Mouse (Mus musculus): ENCODE data around the gene Rps3. TPM values are rescaled to one million over a fixed set of nuclear protein-coding genes. Genes with fewer than 3 reads are reported as not detected.
"Not testable (repeated sequence)": the region's sequence is repeated elsewhere in the genome, so short reads cannot be mapped to it uniquely, and the experiment has no call there.

Gene Rps3
- 386 and 397 TPM in 2 replicates for polyA plus RNA-seq (2012; rRNA removed)

- WGBS = under 1% methylated on average over 45 of the region's 45 CpGs
- peak; percentile 92 for DNase-seq (ENCODE audit: low read depth, low spot score)
Observed at GRCm38 (mm10) chr7:99483271-99483923, at the start of gene Rps3. Gene Rps3 (minus strand): TSS chr7:99483738.

- 28% methylated on average over 4 of the region's 4 CpGs for WGBS
- DNase-seq (ENCODE audit: low read depth, low spot score) = no peak
Observed at GRCm38 (mm10) chr7:99532526-99532925, 49.0 kb upstream of the Rps3 start.

GRCm38 (mm10) chr7:99531408-99531970 is 48.0 kb upstream of the Rps3 start:
- WGBS = 70% methylated on average over 3 of the region's 3 CpGs

GRCm38 (mm10) chr7:99529410-99529809 is 45.9 kb upstream of the Rps3 start:
- WGBS = 75% methylated on average over 5 of the region's 5 CpGs
- DNase-seq (ENCODE audit: low read depth, low spot score) = no peak

More at GRCm38 (mm10) chr7:99531408-99531970, 48.0 kb upstream of the Rps3 start:
- no peak for DNase-seq (ENCODE audit: low read depth, low spot score)

GRCm38 (mm10) chr7:99528547-99528946 is 45.0 kb upstream of the Rps3 start:
- DNase-seq (ENCODE audit: low read depth, low spot score) = no peak
- 49% methylated on average over 2 of the region's 2 CpGs for WGBS

- WGBS = 55% methylated on average over 1 of the region's 1 CpGs
- DNase-seq (ENCODE audit: low read depth, low spot score) = no peak
Observed at GRCm38 (mm10) chr7:99523837-99524236, 40.3 kb upstream of the Rps3 start.

- DNase-seq (ENCODE audit: low read depth, low spot score) = no peak
- 17% methylated on average over 8 of the region's 8 CpGs for WGBS
Observed at GRCm38 (mm10) chr7:99523121-99523520, 39.6 kb upstream of the Rps3 start.

- DNase-seq (ENCODE audit: low read depth, low spot score) = no peak
- 21% methylated on average over 4 of the region's 4 CpGs for WGBS
Observed at GRCm38 (mm10) chr7:99518954-99519644, 35.6 kb upstream of the Rps3 start.

- 76% methylated on average over 3 of the region's 3 CpGs for WGBS
- no peak for DNase-seq (ENCODE audit: low read depth, low spot score)
Observed at GRCm38 (mm10) chr7:99516814-99517157, 33.2 kb upstream of the Rps3 start.

- DNase-seq (ENCODE audit: low read depth, low spot score) = no peak
- WGBS = 87% methylated on average over 9 of the region's 9 CpGs
Observed at GRCm38 (mm10) chr7:99516092-99516813, 32.7 kb upstream of the Rps3 start.

- no peak for DNase-seq (ENCODE audit: low read depth, low spot score)
- 11% methylated on average over 8 of the region's 8 CpGs for WGBS
Observed at GRCm38 (mm10) chr7:99510087-99510501, 26.6 kb upstream of the Rps3 start.

- WGBS = 13% methylated on average over 2 of the region's 2 CpGs
- not testable (repeated sequence) for DNase-seq (ENCODE audit: low read depth, low spot score)
Observed at GRCm38 (mm10) chr7:99508187-99508586, 24.6 kb upstream of the Rps3 start.

GRCm38 (mm10) chr7:99504556-99504955 is 21.0 kb upstream of the Rps3 start:
- no peak for DNase-seq (ENCODE audit: low read depth, low spot score)

- 69% methylated on average over 1 of the region's 1 CpGs for WGBS
- no peak for DNase-seq (ENCODE audit: low read depth, low spot score)
Observed at GRCm38 (mm10) chr7:99501148-99501547, 17.6 kb upstream of the Rps3 start.

GRCm38 (mm10) chr7:99500655-99501054 is 17.1 kb upstream of the Rps3 start:
- 59% methylated on average over 5 of the region's 5 CpGs for WGBS
- DNase-seq (ENCODE audit: low read depth, low spot score) = no peak

- no peak for DNase-seq (ENCODE audit: low read depth, low spot score)
- whole genome bisulfite sequencing = 6% methylated on average over 8 of the region's 8 CpGs
Observed at GRCm38 (mm10) chr7:99500201-99500600, 16.7 kb upstream of the Rps3 start.

- WGBS = 64% methylated on average over 1 of the region's 1 CpGs
- DNase-seq (ENCODE audit: low read depth, low spot score) = no peak
Observed at GRCm38 (mm10) chr7:99499128-99499527, 15.6 kb upstream of the Rps3 start.

GRCm38 (mm10) chr7:99489708-99490107 is 6.2 kb upstream of the Rps3 start:
- 70% methylated on average over 5 of the region's 5 CpGs for WGBS
- DNase-seq (ENCODE audit: low read depth, low spot score) = no peak

- 87% methylated on average over 1 of the region's 1 CpGs for WGBS
- no peak for DNase-seq (ENCODE audit: low read depth, low spot score)
Observed at GRCm38 (mm10) chr7:99484679-99485078, 1.1 kb upstream of the Rps3 start.

- no peak for DNase-seq (ENCODE audit: low read depth, low spot score)
- 42% methylated on average over 8 of the region's 8 CpGs for WGBS
Observed at GRCm38 (mm10) chr7:99483924-99484319, 384 bp upstream of the Rps3 start.

All from large intestine, adult 2 months (tissue).